Mouse (Mus musculus) forebrain, embryonic 15.5 days (tissue): ENCODE results near the gene Brinp3. TPM values are rescaled to one million over a fixed set of nuclear protein-coding genes. Genes with fewer than 3 reads are reported as not detected.

Source experiments
- ATAC-seq: fragments of 200-750 bp; cut with Nextera tagmentation; replicated peaks from 2 replicates; pipeline ENCODE4 v1.8.0; 2017; ENCODE audit warnings: mild to moderate bottlenecking, moderate TSS enrichment, moderate library complexity
- H3K27ac ChIP-seq: fragments of 300-500 bp; sonication (generic); replicated peaks from 2 replicates; pipeline ENCODE4 v1.5.1; 2015; ENCODE audit warnings: mild to moderate bottlenecking, inconsistent platforms
- H3K27me3 ChIP-seq: fragments of 300-500 bp; sonication (generic); 2 replicates; pipeline ENCODE4 v1.6.1; 2015; ENCODE audit warnings: inconsistent platforms
- H3K36me3 ChIP-seq: fragments of 300-500 bp; sonication (generic); 2 replicates; pipeline ENCODE4 v1.6.1; 2015; ENCODE audit warnings: mild to moderate bottlenecking, inconsistent platforms
- H3K4me1 ChIP-seq: fragments of 300-500 bp; sonication (generic); 2 replicates; pipeline ENCODE4 v1.6.1; 2015; ENCODE audit warnings: inconsistent platforms
- H3K4me2 ChIP-seq: fragments of 300-500 bp; sonication (generic); replicated peaks from 2 replicates; pipeline ENCODE4 v1.6.1; 2015; ENCODE audit warnings: mild to moderate bottlenecking, inconsistent platforms
- H3K4me3 ChIP-seq: fragments of 300-500 bp; sonication (generic); 2 replicates; pipeline ENCODE4 v1.5.1; 2015; ENCODE audit warnings: mild to moderate bottlenecking, inconsistent platforms
- H3K9ac ChIP-seq: fragments of 300-500 bp; sonication (generic); replicated peaks from 2 replicates; pipeline ENCODE4 v1.6.1; 2015; ENCODE audit warnings: mild to moderate bottlenecking, inconsistent platforms
- H3K9me3 ChIP-seq: fragments of 300-500 bp; sonication (generic); 2 replicates; pipeline ENCODE4 v1.6.1; 2016; ENCODE audit warnings: inconsistent platforms
- WGBS: fragments of 180-500 bp; shearing (Covaris S2); methylation state at CpG from one replicate; pipeline ENCODE4 v1.1.7; 2015; ENCODE audit warnings: mixed read lengths; 5-methylcytosine and 5-hydroxymethylcytosine counted together
- polyA plus RNA-seq: library from polyadenylated mRNA; unstranded; fragments of >200 nt; fragmentation: Nextera tagmentation; extraction: Ambion mirVana; gene quantifications from 2 replicates; pipeline ENCODE4 v1.2.1, GENCODE M21; 2015

Brinp3 gene
- polyA plus RNA-seq, 1 experiment from 2014 or later: 11.5 TPM

DNA sequence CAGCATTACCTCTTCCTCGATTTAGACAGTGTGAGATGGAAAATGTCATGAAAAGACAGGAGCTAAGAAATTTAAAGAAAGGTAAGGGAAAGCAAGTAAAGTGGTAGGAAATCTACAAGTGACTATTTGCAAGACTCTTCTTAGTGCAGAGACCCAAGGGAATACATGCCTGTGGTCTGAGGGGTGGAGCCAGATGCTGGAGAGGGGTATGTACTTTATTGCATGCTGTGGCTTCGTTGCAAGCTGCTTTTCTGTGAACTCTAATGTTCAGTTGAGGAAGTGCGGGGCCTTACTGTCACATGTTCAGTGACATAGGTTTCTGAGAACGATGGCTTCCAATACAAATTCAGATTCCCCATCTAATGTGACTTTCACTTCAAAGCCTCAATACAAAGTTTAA lies 313.2 kb downstream of the Brinp3 start:
- Histone ChIP-seq H3K27ac (no peak overlapping the region), H3K27me3 (no peaks in the 10 kb centered on the region), H3K9me3 (no peaks in the 10 kb centered on the region), H3K36me3 (no peaks in the 10 kb centered on the region), H3K9ac (no peak overlapping the region), H3K4me1 (no peaks in the 10 kb centered on the region), H3K4me2 (no peak overlapping the region), H3K4me3 (no peak overlapping the region)
- ATAC-seq: no peak
- WGBS: 74% methylated on average over 4 of the region's 4 CpGs

DNA sequence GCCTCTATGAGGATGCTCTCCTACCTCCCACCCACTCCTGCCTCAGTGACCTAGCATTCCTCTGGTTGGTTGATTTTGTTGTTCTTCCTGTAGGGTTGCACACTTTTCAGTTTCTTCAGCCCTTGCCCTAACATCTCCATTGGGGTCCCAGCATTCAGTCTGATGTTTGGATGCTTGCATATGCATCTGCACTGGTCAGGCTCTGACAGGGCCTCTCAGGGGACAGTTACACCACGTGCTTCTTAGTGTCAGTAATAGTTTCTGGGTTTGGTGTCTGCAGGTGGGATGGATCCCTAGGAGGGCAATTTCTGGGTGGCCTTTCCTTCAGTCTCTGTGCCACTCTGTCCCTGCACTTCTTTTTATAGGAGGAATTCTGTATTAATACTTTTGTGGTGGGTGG lies 339.3 kb downstream of the Brinp3 start:
- no peak overlapping the region for H3K4me3 ChIP-seq
- H3K36me3 ChIP-seq: no peaks in the 10 kb centered on the region
- H3K4me1 ChIP-seq: no peaks in the 10 kb centered on the region
- H3K9me3 ChIP-seq: no peaks in the 10 kb centered on the region
- 21% methylated on average over 1 of the region's 1 CpGs for WGBS
- no peak overlapping the region for H3K9ac ChIP-seq
- no peak overlapping the region for H3K4me2 ChIP-seq
- no peaks in the 10 kb centered on the region for H3K27me3 ChIP-seq
- H3K27ac ChIP-seq: no peak overlapping the region
- no peak for ATAC-seq

DNA sequence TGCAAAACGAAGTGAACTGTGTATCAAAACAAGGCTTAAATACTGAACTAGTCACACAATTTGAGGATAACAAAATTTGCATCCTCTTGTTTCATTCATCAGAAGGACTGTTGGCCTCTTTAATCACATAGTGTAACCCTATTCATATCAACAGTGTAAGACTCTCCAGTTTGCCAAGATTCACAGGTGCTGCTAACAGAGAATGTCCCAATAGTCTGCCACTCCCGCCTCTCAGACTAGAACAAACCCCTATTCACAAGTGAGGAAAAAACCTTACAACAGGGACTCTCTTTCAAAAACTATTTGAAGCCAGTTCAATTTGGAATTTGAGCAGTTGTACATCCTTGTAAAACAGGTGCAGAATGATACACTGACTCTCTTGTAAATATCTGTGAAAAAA lies 349.5 kb downstream of the Brinp3 start:
- H3K27me3 ChIP-seq: no peaks in the 10 kb centered on the region
- H3K4me1 ChIP-seq: no peaks in the 10 kb centered on the region
- no peak overlapping the region for H3K4me2 ChIP-seq
- ATAC-seq: no peak; the same call in 1 of the 2 replicates
- WGBS: 33% methylated on average over 2 of the region's 2 CpGs
- H3K4me3 ChIP-seq: no peak overlapping the region
- H3K9ac ChIP-seq: no peak overlapping the region
- no peaks in the 10 kb centered on the region for H3K36me3 ChIP-seq
- H3K9me3 ChIP-seq: no peaks in the 10 kb centered on the region
- H3K27ac ChIP-seq: no peak overlapping the region

DNA sequence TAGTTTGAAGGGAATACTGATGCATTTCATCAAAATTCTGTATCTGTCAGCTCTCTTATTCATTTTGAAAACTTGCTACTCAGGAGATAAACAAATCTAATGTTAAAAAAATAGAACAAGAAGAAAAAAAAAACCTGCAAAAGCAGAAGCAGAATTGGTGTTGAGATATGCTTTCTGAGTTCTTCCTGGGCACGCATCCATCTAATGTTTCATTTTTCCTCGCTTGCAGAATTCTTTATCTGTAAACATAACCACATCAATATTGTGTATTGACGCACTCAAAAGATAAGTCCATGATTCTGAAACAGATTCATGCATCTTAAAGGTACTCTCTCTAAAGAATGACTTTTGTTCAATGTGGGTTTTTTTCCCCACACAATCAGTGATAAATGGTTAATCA lies 354.3 kb downstream of the Brinp3 start:
- Histone ChIP-seq H3K4me2 (no peak overlapping the region), H3K9ac (no peak overlapping the region), H3K27ac (no peak overlapping the region), H3K36me3 (no peaks in the 10 kb centered on the region), H3K4me3 (no peak overlapping the region), H3K4me1 (no peaks in the 10 kb centered on the region), H3K9me3 (no peaks in the 10 kb centered on the region), H3K27me3 (no peaks in the 10 kb centered on the region)
- no peak for ATAC-seq
- 82% methylated on average over 3 of the region's 3 CpGs for WGBS

DNA sequence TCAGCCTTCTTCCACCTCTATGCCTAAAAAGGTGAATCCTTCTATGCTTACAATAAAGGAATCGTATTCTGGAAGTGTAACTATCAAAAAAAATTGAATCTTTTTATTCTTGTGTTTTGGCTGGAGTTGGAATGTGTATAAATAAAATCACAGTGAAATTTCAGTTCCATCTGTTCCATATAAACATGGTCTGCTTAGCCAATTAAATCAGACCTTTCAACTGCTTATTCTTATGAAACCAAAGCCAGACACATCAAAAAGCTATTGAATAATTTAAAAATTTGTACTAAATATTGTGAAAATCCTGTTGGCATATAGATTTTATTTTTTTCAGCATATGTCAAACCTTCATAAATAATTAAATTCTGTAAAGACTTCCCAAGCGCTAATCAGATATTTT lies 355.6 kb downstream of the Brinp3 start:
- Histone ChIP-seq H3K27ac (no peak overlapping the region), H3K4me3 (no peak overlapping the region), H3K9ac (no peak overlapping the region), H3K4me2 (no peak overlapping the region), H3K36me3 (no peaks in the 10 kb centered on the region), H3K27me3 (no peaks in the 10 kb centered on the region), H3K9me3 (no peaks in the 10 kb centered on the region), H3K4me1 (no peaks in the 10 kb centered on the region)
- ATAC-seq: 0 out of 2 replicates have a peak, but pooled peaks have one; percentile 57
- WGBS: 47% methylated on average over 2 of the region's 2 CpGs

DNA sequence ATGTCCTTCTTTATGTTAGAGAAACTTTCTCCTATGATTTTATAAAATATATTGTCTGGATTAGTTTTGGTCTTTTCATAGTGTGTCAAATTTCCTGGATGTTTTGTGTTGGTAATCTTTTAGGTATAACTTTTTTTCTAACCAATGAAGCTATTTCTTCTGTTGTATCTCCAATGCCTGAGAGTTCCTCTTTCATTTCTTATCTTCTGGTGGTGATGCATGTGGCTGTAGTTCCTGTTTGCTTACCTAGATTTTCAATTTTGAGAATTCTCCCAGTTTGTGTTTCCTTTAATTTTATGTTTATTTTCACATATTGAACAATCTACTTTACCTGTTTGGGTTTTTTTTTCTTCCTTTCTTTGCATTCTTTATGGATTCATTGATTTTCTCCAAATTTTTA lies 404.1 kb downstream of the Brinp3 start:
- H3K4me2 ChIP-seq: no peak overlapping the region
- no peak overlapping the region for H3K4me3 ChIP-seq
- ATAC-seq: no peak
- H3K27me3 ChIP-seq: no peaks in the 10 kb centered on the region
- no peaks in the 10 kb centered on the region for H3K4me1 ChIP-seq
- no peak overlapping the region for H3K9ac ChIP-seq
- no peaks in the 10 kb centered on the region for H3K36me3 ChIP-seq
- H3K9me3 ChIP-seq: no peaks in the 10 kb centered on the region; the same call in 1 of the 2 replicates
- H3K27ac ChIP-seq: no peak overlapping the region

DNA sequence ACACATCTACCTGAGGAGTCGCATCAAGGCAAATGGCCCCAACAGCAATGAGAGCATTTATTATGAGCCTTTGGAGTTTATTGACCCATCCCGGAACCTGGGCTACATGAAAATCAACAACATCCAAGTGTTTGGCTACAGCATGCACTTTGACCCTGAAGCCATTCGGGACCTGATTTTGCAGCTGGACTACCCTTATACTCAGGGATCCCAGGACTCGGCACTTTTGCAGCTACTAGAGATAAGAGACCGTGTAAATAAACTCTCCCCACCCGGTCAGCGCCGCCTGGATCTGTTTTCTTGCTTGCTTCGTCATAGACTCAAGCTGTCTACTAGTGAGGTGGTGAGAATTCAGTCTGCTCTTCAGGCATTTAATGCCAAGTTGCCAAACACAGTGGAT lies 407.1 kb downstream of the Brinp3 start:
- no peak overlapping the region for H3K4me2 ChIP-seq
- H3K36me3 ChIP-seq: no peaks in the 10 kb centered on the region
- H3K27ac ChIP-seq: no peak overlapping the region
- no peaks in the 10 kb centered on the region for H3K9me3 ChIP-seq
- H3K4me1 ChIP-seq: no peaks in the 10 kb centered on the region
- H3K9ac ChIP-seq: no peak overlapping the region
- H3K4me3 ChIP-seq: no peak overlapping the region
- no peaks in the 10 kb centered on the region for H3K27me3 ChIP-seq
- ATAC-seq: no peak
- 90% methylated on average over 9 of the region's 9 CpGs for WGBS

DNA sequence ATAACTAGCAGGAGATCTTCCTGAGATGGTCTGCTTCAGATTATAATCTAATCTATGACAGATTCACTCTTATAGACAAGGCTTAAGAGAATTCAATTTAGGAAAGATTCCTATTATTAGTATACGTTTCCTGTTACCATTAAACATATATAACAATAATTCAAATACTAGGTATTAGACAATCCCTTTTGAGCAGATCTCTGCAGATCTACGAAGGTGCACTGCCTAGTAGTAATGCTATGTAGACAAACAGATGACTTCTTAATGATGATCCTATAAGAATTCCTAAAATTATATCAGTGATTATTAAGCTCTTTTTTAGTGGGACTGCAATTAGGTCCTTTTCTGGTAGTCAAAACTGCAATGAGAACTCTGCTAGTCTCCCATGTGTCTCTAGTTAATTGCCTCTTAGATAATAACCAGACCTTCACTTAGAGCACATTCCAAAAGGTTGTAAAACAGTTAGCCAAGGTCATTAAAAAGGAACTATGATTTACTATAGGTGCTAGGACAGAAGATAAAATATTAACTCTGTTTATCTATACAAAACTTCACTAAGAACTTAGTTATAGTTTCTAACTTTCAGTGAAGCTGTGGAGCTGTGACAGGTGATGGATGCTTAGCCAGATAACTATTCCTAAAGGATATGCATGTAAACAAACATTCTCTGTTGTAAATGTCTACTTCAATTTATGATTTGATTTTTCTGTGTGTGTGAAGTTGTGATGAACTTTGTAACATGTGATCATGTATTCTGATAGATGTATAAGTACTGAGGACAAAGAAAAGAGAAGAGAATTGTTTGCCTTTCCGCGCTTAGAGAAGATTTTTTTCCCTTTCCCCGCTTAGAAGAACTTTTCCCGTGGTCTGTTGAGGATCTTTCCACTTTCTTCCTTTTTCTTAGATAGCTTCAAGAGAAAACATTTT lies 445.2 kb downstream of the Brinp3 start:
- Histone ChIP-seq H3K4me1 (no peaks in the 10 kb centered on the region), H3K4me2 (no peak overlapping the region), H3K9me3 (no peaks in the 10 kb centered on the region), H3K4me3 (no peak overlapping the region), H3K27ac (no peak overlapping the region), H3K9ac (no peak overlapping the region), H3K27me3 (no peaks in the 10 kb centered on the region), H3K36me3 (no peaks in the 10 kb centered on the region)
- no peak for ATAC-seq
- 92% methylated on average over 6 of the region's 6 CpGs for WGBS
